In the genomic region with DNA sequence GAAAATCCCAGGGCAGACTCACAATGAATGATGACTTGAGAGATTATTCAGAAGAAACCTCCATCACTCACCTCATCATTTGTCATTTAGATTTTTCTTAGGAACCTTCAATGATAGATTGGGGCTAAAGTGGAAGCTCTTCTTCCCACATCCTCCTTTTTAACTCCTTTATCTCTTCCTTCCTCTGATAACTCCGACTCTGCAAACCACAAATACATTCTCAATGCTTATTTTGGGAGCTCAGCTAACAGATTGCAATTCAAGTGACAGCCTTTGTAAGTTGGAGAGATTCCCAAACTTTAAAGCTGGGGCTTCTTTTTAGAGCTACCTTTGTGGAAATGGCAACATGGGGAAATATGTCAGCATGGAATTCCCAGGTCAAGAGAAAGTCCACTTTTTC, we compare ENCODE assay signal across 26 mouse cellular contexts.
DNase-seq lines count a peak whose midpoint lies in the region; ATAC-seq lines count a peak whose summit lies in the region.
"Had no signal": no experiment of that assay in that cellular context is flagged by ENCODE, and none has a peak within 500 bp of the region (broad histone marks: within the 10 kb centered on the region; RNA-seq: fewer than 3 reads in every experiment).

No protein-coding gene starts in this region.

- H3K27me3 ChIP-seq in hindbrain, embryonic 11.5 days (ENCODE audit: control insufficient read depth, insufficient read depth, low read length) = no peaks in the 10 kb centered on the region
- H3K27me3 ChIP-seq: CH12.LX; embryonic facial prominence, embryonic 12.5 days; embryonic facial prominence, embryonic 15.5 days; heart, embryonic 13.5 days; hindbrain, embryonic 12.5 days; hindbrain, embryonic 15.5 days had no signal

- no peak for DNase-seq in frontal cortex, postnatal 25 days (ENCODE audit: low spot score in 2 of 2)
- DNase-seq in right cerebral cortex, adult 18-20 months = peak; percentile 2
- no peak for DNase-seq in right cerebral cortex, postnatal 4 days
- peak; percentile 21 for DNase-seq in telencephalon, adult 2 months (ENCODE audit: low read depth, low spot score)
- DNase-seq in hindbrain, embryonic 11.5 days (ENCODE audit: low spot score) = no peak
- DNase-seq: adrenal gland, adult 2 months; adrenal gland, postnatal 14 days; B cell, adult 2 months; cerebellum, adult 11-12 months; cerebellum, adult 8-10 months; cerebellum, postnatal 10 days; gastrocnemius, postnatal 36 days; heart, adult 2 months; heart, postnatal 14 days; heart, postnatal 4 days had no signal

- WGBS in hindbrain, embryonic 11.5 days = 72% methylated on average over 1 of the region's 1 CpGs

- no peaks in the 10 kb centered on the region for H3K36me3 ChIP-seq in hindbrain, embryonic 11.5 days (ENCODE audit: control insufficient read depth, insufficient read depth, low read length)
- H3K36me3 ChIP-seq: embryonic facial prominence, embryonic 12.5 days; embryonic facial prominence, embryonic 15.5 days; G1E; heart, embryonic 10.5 days; heart, embryonic 13.5 days; hindbrain, embryonic 12.5 days; hindbrain, embryonic 15.5 days had no signal

- no peak overlapping the region for H3K9ac ChIP-seq in hindbrain, embryonic 11.5 days (ENCODE audit: low read depth, low read length)
- H3K9ac ChIP-seq: embryonic facial prominence, embryonic 12.5 days; embryonic facial prominence, embryonic 15.5 days; heart, embryonic 13.5 days; hindbrain, embryonic 12.5 days; hindbrain, embryonic 15.5 days had no signal

- H3K9me3 ChIP-seq in hindbrain, embryonic 11.5 days (ENCODE audit: control insufficient read depth, low read length) = no peaks in the 10 kb centered on the region
- H3K9me3 ChIP-seq: embryonic facial prominence, embryonic 12.5 days; embryonic facial prominence, embryonic 15.5 days; G1E; heart, embryonic 10.5 days; heart, embryonic 13.5 days; hindbrain, embryonic 12.5 days; hindbrain, embryonic 15.5 days had no signal

- no peak overlapping the region for H3K4me2 ChIP-seq in hindbrain, embryonic 11.5 days (replicated peaks; ENCODE audit: low read depth, low read length)
- H3K4me2 ChIP-seq: embryonic facial prominence, embryonic 12.5 days; embryonic facial prominence, embryonic 15.5 days; heart, embryonic 13.5 days; hindbrain, embryonic 12.5 days; hindbrain, embryonic 15.5 days had no signal

- no peaks in the 10 kb centered on the region for H3K4me1 ChIP-seq in hindbrain, embryonic 11.5 days (replicated peaks; ENCODE audit: control insufficient read depth, insufficient read depth, low read length)
- H3K4me1 ChIP-seq: embryonic facial prominence, embryonic 12.5 days; embryonic facial prominence, embryonic 15.5 days; heart, embryonic 10.5 days; heart, embryonic 13.5 days; hindbrain, embryonic 12.5 days; hindbrain, embryonic 15.5 days had no signal

- H3K27ac ChIP-seq in hindbrain, embryonic 11.5 days (ENCODE audit: low read depth, low read length) = no peak overlapping the region
- H3K27ac ChIP-seq: embryonic facial prominence, embryonic 12.5 days; embryonic facial prominence, embryonic 15.5 days; heart, adult 2 months; heart, embryonic 10.5 days; heart, embryonic 13.5 days; hindbrain, embryonic 12.5 days; hindbrain, embryonic 15.5 days had no signal

- peak; percentile 80 for ATAC-seq in frontal cortex, adult (ENCODE audit: low TSS enrichment)
- ATAC-seq in hindbrain, embryonic 11.5 days (ENCODE audit: low FRiP score) = no peak
- ATAC-seq: forebrain, embryonic 14.5 days; intestine, postnatal 0 days had no signal

- no peak overlapping the region for H3K4me3 ChIP-seq in hindbrain, embryonic 11.5 days (ENCODE audit: low read depth, low read length)
- H3K4me3 ChIP-seq: embryonic facial prominence, embryonic 12.5 days; embryonic facial prominence, embryonic 15.5 days; heart, adult 2 months; heart, embryonic 10.5 days; heart, embryonic 13.5 days; hindbrain, embryonic 12.5 days; hindbrain, embryonic 15.5 days had no signal

Comparison
In these comparisons a context has a peak if more than half of its experiments do, and no peak if none do; other contexts are left out.
1. DNase-seq: peak in right cerebral cortex, adult 18-20 months (single experiment) and telencephalon, adult 2 months (single experiment); none in frontal cortex, postnatal 25 days (0 of 2), right cerebral cortex, postnatal 4 days (single experiment) and hindbrain, embryonic 11.5 days (single experiment).